Mouse (Mus musculus) lung, postnatal 0 days (tissue): Measurements from ENCODE around the gene Etv5.

ENCODE experiments used
- CTCF ChIP-seq: IDR thresholded peaks from 2 replicates; pipeline ENCODE4 v1.5.1; 2016; ENCODE audit warnings: antibody characterized with exemption, mild to moderate bottlenecking
- EP300 ChIP-seq: IDR thresholded peaks from 2 replicates; pipeline ENCODE4 v1.6.1; 2016; ENCODE audit warnings: antibody characterized with exemption, mild to moderate bottlenecking, control low read depth

DNA sequence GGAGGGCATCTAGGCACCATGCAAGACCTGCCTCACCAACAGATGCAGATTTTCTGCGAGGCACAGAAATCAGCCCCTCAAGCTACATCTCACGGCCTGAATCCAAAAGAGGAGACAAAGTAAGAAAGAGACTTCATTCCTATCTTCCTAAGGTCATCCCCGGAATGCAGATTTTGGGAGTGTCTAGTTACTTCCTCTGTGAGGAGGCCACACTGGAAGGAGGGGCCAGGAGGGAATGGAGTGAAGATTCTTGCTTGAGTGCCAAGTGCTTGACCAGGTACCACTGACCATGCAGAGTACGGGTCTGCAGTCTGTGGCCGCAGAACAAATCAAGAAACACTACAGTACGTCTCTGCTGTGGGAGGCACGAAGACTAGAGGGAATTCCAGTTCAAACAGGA, 12.7 kb downstream of the Etv5 start:
- TF ChIP-seq CTCF (no peak), EP300 (no peak)
